Mouse (Mus musculus): ENCODE data around the gene Ppp1r9b.

Gene Ppp1r9b

GRCm38 (mm10) chr11:94971895-94972615, 18.8 kb upstream of the Ppp1r9b start:
- Histone ChIP-seq H3K4me1 (replicated peaks; ENCODE audit: low read depth, low read length) (peaks cover 24% of the 10 kb centered on the region), H3K27me3 (ENCODE audit: insufficient read depth, low read length) (peaks cover 47% of the 10 kb centered on the region), H3K36me3 (ENCODE audit: insufficient read depth, low read length) (no peaks in the 10 kb centered on the region)

DNA sequence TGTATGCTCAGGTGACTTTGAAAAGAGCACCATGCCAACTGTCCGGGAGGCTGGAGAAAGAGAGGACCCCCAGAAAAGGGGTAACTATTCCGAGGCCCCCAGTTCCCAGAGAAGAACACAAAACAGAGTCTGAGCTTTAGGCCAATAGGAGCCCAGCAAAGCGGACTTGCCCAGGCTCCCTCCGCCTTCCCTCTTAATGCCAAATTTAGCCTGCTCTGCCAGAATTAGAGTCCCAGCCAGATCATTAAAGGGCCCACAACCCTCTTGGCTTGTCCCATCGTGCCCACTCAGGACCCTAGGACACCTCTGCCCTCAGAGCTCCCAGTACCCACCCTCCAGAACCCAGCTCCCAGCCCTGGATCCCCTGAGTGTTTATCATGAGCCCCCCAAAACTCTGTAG, 17.9 kb upstream of the Ppp1r9b start:
- TF ChIP-seq CTCF (conservative IDR thresholded peaks at IDR 0.05; ENCODE audit: low read length) (no peak), POU5F1 (IDR thresholded peaks at IDR 0.05; ENCODE audit: borderline replicate concordance, low read length) (no peak), NANOG (IDR thresholded peaks at IDR 0.05; ENCODE audit: borderline replicate concordance, low read length) (no peak)
- Histone ChIP-seq H3K9me3 (ENCODE audit: low read length) (no peaks in the 10 kb centered on the region), H3K27me3 (ENCODE audit: insufficient read depth, low read length) (peaks cover 42% of the 10 kb centered on the region), H3K4me3 (replicated peaks; ENCODE audit: low read length) (no peak overlapping the region), H3K4me1 (replicated peaks; ENCODE audit: low read depth, low read length) (peaks cover 19% of the 10 kb centered on the region), H3K36me3 (ENCODE audit: insufficient read depth, low read length) (no peaks in the 10 kb centered on the region)

More at GRCm38 (mm10) chr11:94971895-94972615, 18.8 kb upstream of the Ppp1r9b start:
- TF ChIP-seq POU5F1 (IDR thresholded peaks at IDR 0.05; ENCODE audit: borderline replicate concordance, low read length) (no peak), CTCF (conservative IDR thresholded peaks at IDR 0.05; ENCODE audit: low read length) (no peak), NANOG (IDR thresholded peaks at IDR 0.05; ENCODE audit: borderline replicate concordance, low read length) (no peak)
- Histone ChIP-seq H3K4me3 (replicated peaks; ENCODE audit: low read length) (no peak overlapping the region), H3K9me3 (ENCODE audit: low read length) (no peaks in the 10 kb centered on the region)

DNA sequence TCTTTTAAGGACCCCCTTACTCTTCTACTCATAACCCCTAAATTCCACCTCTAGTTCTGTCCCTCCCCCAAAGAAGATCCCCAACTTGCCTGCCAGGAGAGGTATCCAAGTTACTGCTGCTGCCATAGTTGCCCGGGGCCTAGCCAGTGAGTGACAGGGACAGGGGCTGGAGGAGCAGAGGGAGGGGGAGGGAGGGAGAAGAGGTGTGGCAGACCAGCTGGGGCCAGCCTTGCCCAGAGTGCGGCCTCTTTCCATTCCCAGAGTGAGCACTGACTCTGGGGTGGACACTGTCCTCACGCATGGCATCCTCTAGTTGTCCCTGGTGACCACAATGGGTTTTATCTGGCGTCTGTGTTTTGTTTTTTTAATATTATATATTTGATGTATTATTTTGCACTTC, 17.5 kb upstream of the Ppp1r9b start:
- no peak overlapping the region for H3K4me3 ChIP-seq (replicated peaks; ENCODE audit: low read length)
- no peak for TF ChIP-seq POU5F1 (IDR thresholded peaks at IDR 0.05; ENCODE audit: borderline replicate concordance, low read length)
- TF ChIP-seq CTCF (conservative IDR thresholded peaks at IDR 0.05; ENCODE audit: low read length): no peak
- no peak for TF ChIP-seq NANOG (IDR thresholded peaks at IDR 0.05; ENCODE audit: borderline replicate concordance, low read length)
- H3K4me1 ChIP-seq (replicated peaks; ENCODE audit: low read depth, low read length): peaks cover 15% of the 10 kb centered on the region
- peaks cover 40% of the 10 kb centered on the region for H3K27me3 ChIP-seq (ENCODE audit: insufficient read depth, low read length)
- no peaks in the 10 kb centered on the region for H3K9me3 ChIP-seq (ENCODE audit: low read length)
- H3K36me3 ChIP-seq (ENCODE audit: insufficient read depth, low read length): no peaks in the 10 kb centered on the region

DNA sequence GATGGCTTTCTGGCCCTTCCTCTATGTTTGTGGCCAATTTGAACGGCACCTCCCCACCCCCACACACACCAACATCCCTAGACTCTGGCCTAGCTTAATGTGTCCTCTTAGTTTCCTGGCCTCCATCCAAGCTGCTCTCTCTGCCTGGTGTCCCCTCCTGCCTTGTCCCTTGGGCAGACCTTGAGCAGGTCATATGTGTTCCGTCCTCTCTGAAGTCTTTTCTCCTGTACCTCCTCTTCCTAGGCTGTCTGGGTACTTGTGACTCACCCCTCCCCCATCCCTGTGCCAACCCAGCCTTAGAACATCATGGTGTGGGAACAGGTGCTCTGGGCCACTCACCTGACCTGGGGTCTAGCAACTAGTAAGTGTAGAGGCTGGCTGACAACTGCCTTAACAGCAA, 15.9 kb upstream of the Ppp1r9b start:
- TF ChIP-seq POU5F1 (IDR thresholded peaks at IDR 0.05; ENCODE audit: borderline replicate concordance, low read length) (no peak), CTCF (conservative IDR thresholded peaks at IDR 0.05; ENCODE audit: low read length) (no peak), NANOG (IDR thresholded peaks at IDR 0.05; ENCODE audit: borderline replicate concordance, low read length) (no peak)
- Histone ChIP-seq H3K9me3 (ENCODE audit: low read length) (no peaks in the 10 kb centered on the region), H3K4me1 (replicated peaks; ENCODE audit: low read depth, low read length) (peaks cover 27% of the 10 kb centered on the region), H3K36me3 (ENCODE audit: insufficient read depth, low read length) (no peaks in the 10 kb centered on the region), H3K27me3 (ENCODE audit: insufficient read depth, low read length) (peaks cover 27% of the 10 kb centered on the region), H3K4me3 (replicated peaks; ENCODE audit: low read length) (no peak overlapping the region)

DNA sequence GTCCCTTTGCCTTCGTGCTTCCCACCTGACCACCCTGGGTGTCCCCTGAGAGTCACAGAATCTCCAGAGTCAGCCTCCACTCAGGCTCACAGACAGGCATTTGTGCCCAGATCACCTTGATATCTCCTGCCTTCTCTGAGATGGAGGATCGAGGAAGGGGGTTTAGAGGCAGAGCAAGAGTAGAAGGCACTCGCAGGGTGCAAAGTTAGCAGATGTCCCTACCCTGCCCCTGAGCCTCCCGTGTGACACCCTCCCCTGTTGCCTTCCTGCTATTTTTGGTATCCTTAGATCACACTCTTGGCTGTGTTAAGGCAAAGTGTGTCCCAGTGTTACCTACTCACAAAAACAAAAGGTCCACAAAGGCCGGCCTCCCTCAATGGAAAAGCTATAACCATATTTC, 14.6 kb upstream of the Ppp1r9b start, which contains the start of gene Sgca:
Gene Sgca (minus strand): TSS at position 129 of the 400 bp plus-strand sequence.
- TF ChIP-seq POU5F1 (IDR thresholded peaks at IDR 0.05; ENCODE audit: borderline replicate concordance, low read length) (no peak), NANOG (IDR thresholded peaks at IDR 0.05; ENCODE audit: borderline replicate concordance, low read length) (no peak), CTCF (conservative IDR thresholded peaks at IDR 0.05; ENCODE audit: low read length) (no peak)
- H3K4me3 ChIP-seq (replicated peaks; ENCODE audit: low read length): no peak within 1 kb of the TSS
- H3K4me1 ChIP-seq (replicated peaks; ENCODE audit: low read depth, low read length): peaks cover 19% of the 10 kb centered on the region
- H3K36me3 ChIP-seq (ENCODE audit: insufficient read depth, low read length): no peaks in the 10 kb centered on the region
- H3K27me3 ChIP-seq (ENCODE audit: insufficient read depth, low read length): peaks cover 20% of the 10 kb centered on the region
- H3K9me3 ChIP-seq (ENCODE audit: low read length): no peaks in the 10 kb centered on the region

- H3K36me3 ChIP-seq (ENCODE audit: insufficient read depth, low read length): no peaks in the 10 kb centered on the region
- H3K9me3 ChIP-seq (ENCODE audit: low read length): no peaks in the 10 kb centered on the region
- peaks cover 13% of the 10 kb centered on the region for H3K4me1 ChIP-seq (replicated peaks; ENCODE audit: low read depth, low read length)
- 0 out of 2 replicates have a peak overlapping the region, but pooled peaks have one; percentile 13 for H3K4me3 ChIP-seq (replicated peaks; ENCODE audit: low read length)
- TF ChIP-seq POU5F1 (IDR thresholded peaks at IDR 0.05; ENCODE audit: borderline replicate concordance, low read length) (no peak), CTCF (conservative IDR thresholded peaks at IDR 0.05; ENCODE audit: low read length) (no peak), NANOG (IDR thresholded peaks at IDR 0.05; ENCODE audit: borderline replicate concordance, low read length) (no peak)
- H3K27me3 ChIP-seq (ENCODE audit: insufficient read depth, low read length): peaks cover 4% of the 10 kb centered on the region; the same call in 1 of the 2 replicates
These were observed 12.5 kb upstream of the Ppp1r9b start for GRCm38 (mm10) chr11:94978178-94978915.

- peak overlapping the region; percentile 39; the same call in 1 of the 2 replicates for H3K4me3 ChIP-seq (replicated peaks; ENCODE audit: low read length)
- peaks cover 13% of the 10 kb centered on the region for H3K4me1 ChIP-seq (replicated peaks; ENCODE audit: low read depth, low read length)
- H3K9me3 ChIP-seq (ENCODE audit: low read length): no peaks in the 10 kb centered on the region
These were observed 11.9 kb upstream of the Ppp1r9b start for GRCm38 (mm10) chr11:94978947-94979346.

DNA sequence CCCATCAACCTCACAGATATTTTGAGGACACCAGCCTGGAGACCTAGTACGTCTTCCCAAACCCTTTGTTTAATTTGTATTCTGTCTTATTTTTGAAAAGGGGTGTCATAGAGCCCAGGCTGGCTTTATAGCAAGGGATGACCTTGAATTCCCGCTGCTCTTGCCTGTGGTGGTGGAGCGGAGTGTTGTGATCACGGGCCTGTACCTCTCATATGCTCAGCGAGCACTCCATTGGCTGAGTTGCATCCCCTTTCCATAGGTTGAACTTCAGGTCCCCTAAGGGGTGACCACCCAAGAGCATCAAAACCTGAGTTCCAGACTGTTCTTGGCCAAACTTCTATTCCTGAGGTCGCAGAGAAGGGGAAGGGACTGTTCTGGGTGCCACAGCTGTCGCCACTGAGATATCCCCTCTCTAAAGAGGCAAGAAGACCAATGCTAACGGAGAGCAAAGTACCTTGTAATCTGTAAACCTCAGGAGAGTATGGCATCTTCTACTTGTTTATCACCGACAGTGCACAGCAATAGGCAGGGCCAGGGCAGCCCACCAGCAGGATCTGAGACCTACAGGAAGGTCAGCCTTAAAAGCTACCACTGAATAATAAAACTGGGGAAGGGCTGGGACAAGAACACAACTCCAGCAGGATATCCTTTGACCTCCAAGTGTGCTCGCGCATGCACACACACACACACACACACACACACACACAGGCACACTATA, 11.2 kb upstream of the Ppp1r9b start:
- peaks cover 4% of the 10 kb centered on the region; the same call in 1 of the 2 replicates for H3K27me3 ChIP-seq (ENCODE audit: insufficient read depth, low read length)

More at GRCm38 (mm10) chr11:94978947-94979346, 11.9 kb upstream of the Ppp1r9b start:
- Histone ChIP-seq H3K27me3 (ENCODE audit: insufficient read depth, low read length) (peaks cover 4% of the 10 kb centered on the region; the same call in 1 of the 2 replicates), H3K36me3 (ENCODE audit: insufficient read depth, low read length) (no peaks in the 10 kb centered on the region)
- TF ChIP-seq NANOG (IDR thresholded peaks at IDR 0.05; ENCODE audit: borderline replicate concordance, low read length): no peak
- peak; percentile 86 for TF ChIP-seq CTCF (conservative IDR thresholded peaks at IDR 0.05; ENCODE audit: low read length)
- no peak for TF ChIP-seq POU5F1 (IDR thresholded peaks at IDR 0.05; ENCODE audit: borderline replicate concordance, low read length)

More for the DNA sequence above, 11.2 kb upstream of the Ppp1r9b start:
- TF ChIP-seq POU5F1 (IDR thresholded peaks at IDR 0.05; ENCODE audit: borderline replicate concordance, low read length) (no peak), CTCF (conservative IDR thresholded peaks at IDR 0.05; ENCODE audit: low read length) (no peak), NANOG (IDR thresholded peaks at IDR 0.05; ENCODE audit: borderline replicate concordance, low read length) (no peak)
- Histone ChIP-seq H3K36me3 (ENCODE audit: insufficient read depth, low read length) (no peaks in the 10 kb centered on the region), H3K4me3 (replicated peaks; ENCODE audit: low read length) (peak overlapping the region; percentile 39; the same call in 1 of the 2 replicates), H3K4me1 (replicated peaks; ENCODE audit: low read depth, low read length) (peaks cover 13% of the 10 kb centered on the region), H3K9me3 (ENCODE audit: low read length) (no peaks in the 10 kb centered on the region)

All from E14TG2a.4 (cell line).